Mouse (Mus musculus) left cerebral cortex, adult 11 months (tissue): ENCODE data around the gene Cdh4.

Source experiments
- DNase-seq: peaks from one replicate; pipeline ENCODE4 v3.0.0; 2022; ENCODE audit warnings: low spot score

The Cdh4 gene

GRCm38 (mm10) chr2:179792426-179793133 lies 350.3 kb downstream of the Cdh4 start:
- DNase-seq = no peak

GRCm38 (mm10) chr2:179794354-179794753 lies 352.1 kb downstream of the Cdh4 start:
- no peak for DNase-seq

- DNase-seq = no peak
These were observed 353.2 kb downstream of the Cdh4 start for GRCm38 (mm10) chr2:179795452-179795851.

DNA sequence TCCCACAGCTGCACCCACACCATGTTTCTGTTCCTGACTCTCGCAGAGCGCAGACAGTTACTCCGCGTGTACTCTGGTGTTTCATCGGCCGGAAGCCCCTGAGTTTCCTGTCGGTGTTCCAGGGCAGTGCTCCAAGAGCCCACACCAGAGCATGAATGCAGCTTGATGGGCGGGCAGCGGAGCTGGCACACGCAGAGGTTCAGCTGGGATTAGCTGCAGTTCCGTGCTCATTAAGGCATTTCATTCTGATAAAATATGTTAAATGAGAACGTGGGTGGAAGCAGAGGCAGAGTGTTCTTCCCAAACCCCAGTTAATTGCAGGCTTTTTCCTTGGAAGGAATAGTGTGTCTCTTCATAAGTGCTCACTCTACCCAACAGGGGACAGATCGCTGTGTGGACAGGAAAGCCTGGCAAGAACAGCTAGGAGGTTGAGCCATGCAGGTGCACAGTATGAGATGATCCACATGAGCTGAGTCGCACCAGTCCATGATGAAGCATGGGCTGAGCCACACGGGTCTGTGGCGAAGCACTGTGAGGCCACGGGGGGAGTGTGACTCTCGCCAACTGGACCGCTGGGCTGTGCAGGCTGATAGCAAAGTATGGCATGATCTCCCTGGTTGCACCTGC lies 357.8 kb downstream of the Cdh4 start:
- DNase-seq = peak; percentile 68

DNA sequence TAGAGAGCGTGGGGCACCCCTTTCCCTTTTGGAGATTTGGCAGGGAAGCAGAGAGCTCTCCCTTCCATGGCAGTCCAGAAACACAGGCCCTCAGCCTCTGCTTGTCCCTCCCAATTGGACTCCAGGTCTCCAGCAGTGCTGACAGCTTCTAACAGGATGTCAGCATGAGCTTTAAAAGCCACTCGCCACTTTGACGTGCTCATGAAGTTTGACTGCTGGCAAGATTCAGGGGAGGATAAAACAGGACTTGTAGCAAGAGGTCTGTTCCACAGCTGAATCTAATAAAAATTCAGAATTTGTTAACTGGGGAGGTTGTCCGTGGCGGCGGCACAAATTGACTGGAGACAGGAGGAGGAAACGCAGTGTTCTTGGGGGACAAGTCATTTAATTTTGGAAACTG lies 358.8 kb downstream of the Cdh4 start:
- no peak for DNase-seq

GRCm38 (mm10) chr2:179802411-179802810 lies 360.2 kb downstream of the Cdh4 start:
- no peak for DNase-seq

GRCm38 (mm10) chr2:179811086-179811485 lies 368.9 kb downstream of the Cdh4 start:
- no peak for DNase-seq

DNA sequence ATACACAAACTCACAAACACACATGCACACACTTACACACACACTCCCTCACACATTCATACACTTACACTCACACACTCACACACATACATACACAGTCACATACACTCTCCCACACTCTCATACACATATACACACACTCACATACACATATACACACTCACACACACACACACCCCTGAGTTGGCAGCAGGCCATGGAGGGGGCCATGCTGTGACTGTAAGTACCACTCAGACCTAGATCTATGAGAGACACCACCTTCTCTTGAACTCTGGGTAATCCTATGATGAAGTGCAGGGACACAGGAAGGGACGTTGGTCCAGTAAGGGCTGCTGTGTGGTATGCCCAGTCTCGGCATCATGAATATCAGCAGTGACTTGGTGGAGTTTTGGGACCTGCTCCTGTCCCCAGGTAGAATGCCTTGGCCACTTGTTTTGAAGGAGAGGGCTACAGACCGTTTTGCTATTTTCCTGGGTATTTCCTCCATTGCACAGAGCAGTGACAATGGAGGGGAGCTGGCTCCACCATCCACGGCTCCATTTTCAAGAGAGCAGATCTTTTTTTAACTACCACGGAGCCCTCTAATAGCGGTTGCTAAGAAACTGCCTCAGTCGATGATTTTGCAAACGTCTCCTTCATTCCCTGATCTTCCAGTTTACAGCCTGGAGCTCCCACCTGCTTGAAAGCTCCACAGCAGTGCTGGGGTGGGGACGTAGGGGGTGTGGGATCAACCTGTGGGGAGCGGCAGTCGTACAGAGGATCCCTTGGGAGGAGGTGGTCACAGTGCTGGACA lies 371.0 kb downstream of the Cdh4 start:
- DNase-seq = no peak

GRCm38 (mm10) chr2:179824776-179825326 lies 382.6 kb downstream of the Cdh4 start:
- peak; percentile 59 for DNase-seq

DNA sequence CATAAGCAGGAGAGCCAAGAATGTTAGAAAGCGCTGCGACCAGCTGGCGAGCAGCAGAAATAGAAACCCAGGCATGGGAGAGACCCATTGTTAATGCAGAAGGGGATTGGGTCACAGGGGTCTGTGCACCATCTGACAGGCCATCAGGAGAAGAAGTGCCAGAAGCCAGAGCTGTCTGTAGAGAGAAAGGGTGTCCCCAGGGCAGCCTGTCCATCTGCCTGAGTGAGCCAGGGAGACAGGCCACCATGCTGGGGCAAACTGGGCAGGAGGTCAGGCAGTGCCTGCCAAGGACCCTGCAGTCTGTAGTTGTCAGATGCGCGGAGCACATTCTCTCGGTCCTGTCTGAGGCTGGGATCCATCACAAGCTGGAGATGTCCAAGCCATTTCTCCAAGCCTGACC lies 386.7 kb downstream of the Cdh4 start:
- no peak for DNase-seq

DNA sequence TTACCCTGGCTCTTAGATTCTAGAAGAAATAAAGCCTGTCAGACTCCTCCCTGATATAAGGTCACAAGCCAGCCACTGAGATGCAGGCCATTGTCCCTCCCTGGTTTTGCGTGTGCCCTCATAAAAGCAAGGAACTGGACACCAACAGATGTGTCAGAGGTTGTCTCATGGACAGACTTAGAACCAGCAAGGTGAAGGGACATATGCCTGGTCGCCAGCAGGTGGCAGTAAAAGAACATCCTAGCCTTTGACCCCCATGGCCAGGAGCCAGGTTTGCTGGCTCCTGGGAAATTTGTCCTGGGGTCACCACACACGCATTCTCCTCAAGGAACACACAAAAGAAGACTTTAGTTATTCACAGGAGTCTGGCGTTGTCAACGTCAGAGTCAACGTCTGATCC lies 387.7 kb downstream of the Cdh4 start:
- no peak for DNase-seq

GRCm38 (mm10) chr2:179834892-179835291 lies 392.7 kb downstream of the Cdh4 start:
- no peak for DNase-seq

GRCm38 (mm10) chr2:179835570-179835969 lies 393.3 kb downstream of the Cdh4 start:
- no peak for DNase-seq

- DNase-seq = no peak
These were observed 395.0 kb downstream of the Cdh4 start for GRCm38 (mm10) chr2:179837186-179837585.

GRCm38 (mm10) chr2:179838036-179838435 lies 395.8 kb downstream of the Cdh4 start:
- no peak for DNase-seq

DNA sequence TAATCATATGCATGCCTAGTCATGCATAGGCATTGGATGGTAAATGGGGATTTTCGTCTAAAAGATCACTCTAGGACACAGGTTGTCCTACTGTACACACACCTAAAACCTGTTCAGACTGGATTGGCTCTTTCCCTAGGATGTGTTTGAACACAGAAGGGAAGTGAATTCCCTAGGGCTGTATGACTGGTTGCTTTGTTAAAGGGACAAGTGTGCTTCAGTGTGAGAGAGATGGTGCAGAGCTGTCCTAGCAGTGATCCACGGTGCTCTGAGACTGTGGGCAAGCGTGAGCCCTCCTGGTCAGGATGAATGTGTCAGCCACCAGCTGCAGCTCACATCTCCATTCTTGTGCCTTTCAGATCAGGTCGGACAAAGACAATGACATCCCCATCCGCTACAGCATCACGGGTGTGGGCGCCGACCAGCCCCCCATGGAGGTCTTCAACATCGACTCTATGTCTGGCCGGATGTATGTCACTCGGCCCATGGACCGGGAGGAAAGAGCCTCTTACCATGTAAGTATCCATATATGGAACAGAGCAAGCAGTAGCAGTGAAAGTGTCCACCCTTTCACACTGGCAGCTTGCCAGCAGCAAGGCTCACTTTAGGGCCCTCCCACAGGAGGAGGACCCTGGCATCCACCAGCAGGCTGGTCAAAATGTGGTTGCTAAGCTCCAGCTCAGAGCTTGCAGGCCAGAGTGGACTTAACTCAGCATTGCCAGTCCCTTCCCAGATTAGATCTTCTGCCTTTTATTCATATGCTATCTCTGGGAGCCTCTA lies 400.6 kb downstream of the Cdh4 start:
- DNase-seq = no peak

DNA sequence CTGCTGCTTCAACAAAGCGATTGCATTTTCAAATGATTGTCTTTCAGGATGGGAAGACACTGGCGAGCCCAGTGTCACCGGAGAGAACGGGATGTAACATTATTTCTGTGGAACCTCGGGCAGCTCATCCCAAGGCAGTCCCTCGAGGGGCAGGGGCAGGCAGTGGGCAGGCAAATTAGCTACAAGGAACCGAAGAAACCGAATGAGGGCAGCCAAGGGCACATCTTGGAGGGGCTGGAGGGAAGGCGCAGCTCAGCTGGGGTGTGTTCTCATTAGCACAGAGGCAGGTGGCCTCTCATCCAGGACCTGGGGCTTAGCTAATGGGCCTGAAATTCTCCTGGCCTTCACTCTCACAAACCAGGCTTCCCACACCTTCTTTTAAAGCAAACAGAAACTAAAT lies 407.5 kb downstream of the Cdh4 start:
- DNase-seq = no peak

GRCm38 (mm10) chr2:179852169-179852568 lies 409.9 kb downstream of the Cdh4 start:
- no peak for DNase-seq

- DNase-seq = peak; percentile 59
These were observed 410.6 kb downstream of the Cdh4 start for GRCm38 (mm10) chr2:179852862-179853261.

GRCm38 (mm10) chr2:179853892-179854291 lies 411.7 kb downstream of the Cdh4 start:
- DNase-seq = no peak

DNA sequence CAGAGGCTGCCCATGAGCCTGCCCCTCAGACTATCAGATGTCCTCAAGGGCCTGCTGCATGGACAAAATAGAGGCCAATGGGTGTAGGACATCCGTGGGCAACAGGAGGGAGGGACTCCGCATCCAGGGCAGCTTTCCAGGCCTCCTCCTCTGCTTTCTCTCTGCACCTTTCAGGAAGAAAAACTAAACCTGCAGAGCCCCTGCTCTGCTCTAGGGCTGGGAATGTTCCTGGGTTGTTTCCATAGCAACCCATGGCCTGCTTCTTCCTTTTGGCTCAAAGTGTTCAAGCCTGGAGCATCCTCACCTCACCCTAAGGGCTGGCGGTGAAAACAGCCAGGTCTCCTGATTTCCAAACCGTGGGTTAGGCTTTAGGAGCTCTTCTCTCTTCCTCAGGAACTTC lies 414.9 kb downstream of the Cdh4 start:
- peak; percentile 37 for DNase-seq

DNA sequence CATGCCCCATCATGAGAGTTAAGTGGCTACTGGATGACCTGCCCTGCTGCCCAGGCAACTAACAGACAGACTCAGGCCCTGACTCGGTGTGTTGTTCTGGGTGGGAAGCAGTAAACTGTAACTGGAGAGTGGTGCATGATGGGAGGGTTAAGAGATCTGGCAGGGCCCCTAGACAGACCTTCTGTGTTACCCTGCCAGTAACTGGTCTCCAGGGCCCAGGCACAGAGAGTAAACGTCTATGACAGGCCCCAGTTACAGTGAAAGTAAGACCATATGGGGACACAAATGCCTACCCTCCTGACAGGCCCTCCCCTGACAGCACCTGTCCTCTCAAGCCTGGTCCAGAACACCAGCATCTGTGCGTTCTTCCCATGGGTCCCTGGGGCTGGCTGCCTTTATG lies 420.4 kb downstream of the Cdh4 start:
- DNase-seq = no peak
